29 mouse cellular contexts compared by ENCODE assay signal in genomic region chr14:62998977-62999376, GRCm38 (mm10). TPM values are rescaled to one million over a fixed set of nuclear protein-coding genes. Genes with fewer than 3 reads are reported as not detected.
"Had no signal": no experiment of that assay in that cellular context is flagged by ENCODE, and none has a peak within 500 bp of the region (broad histone marks: within the 10 kb centered on the region; RNA-seq: fewer than 3 reads in every experiment).

No protein-coding gene starts in this region.

- H3K4me2 ChIP-seq: kidney, embryonic 15.5 days; limb, embryonic 13.5 days; liver, embryonic 12.5 days; liver, embryonic 15.5 days; lung, embryonic 15.5 days; midbrain, embryonic 15.5 days; neural tube, embryonic 12.5 days; neural tube, embryonic 15.5 days had no signal

- H3K9me3 ChIP-seq: kidney, embryonic 15.5 days; limb, embryonic 13.5 days; liver, embryonic 12.5 days; liver, embryonic 15.5 days; lung, embryonic 15.5 days; megakaryocyte, embryonic 14.5 days; midbrain, embryonic 10.5 days; midbrain, embryonic 15.5 days; neural tube, embryonic 12.5 days; neural tube, embryonic 15.5 days had no signal

- H3K27ac ChIP-seq: kidney, embryonic 15.5 days; limb, embryonic 13.5 days; liver, embryonic 12.5 days; liver, embryonic 15.5 days; lung, embryonic 15.5 days; midbrain, embryonic 10.5 days; midbrain, embryonic 15.5 days; neural tube, embryonic 12.5 days; neural tube, embryonic 15.5 days; stomach, postnatal 0 days had no signal

- H3K4me1 ChIP-seq: limb, embryonic 13.5 days; liver, embryonic 12.5 days; liver, embryonic 15.5 days; lung, embryonic 15.5 days; midbrain, embryonic 10.5 days; midbrain, embryonic 15.5 days; neural tube, embryonic 12.5 days; neural tube, embryonic 15.5 days had no signal

- ATAC-seq: liver, embryonic 12.5 days; midbrain, embryonic 15.5 days had no signal

- H3K36me3 ChIP-seq: kidney, embryonic 15.5 days; limb, embryonic 13.5 days; liver, embryonic 12.5 days; liver, embryonic 15.5 days; lung, embryonic 15.5 days; midbrain, embryonic 10.5 days; midbrain, embryonic 15.5 days; neural tube, embryonic 12.5 days; neural tube, embryonic 15.5 days had no signal

- H3K9ac ChIP-seq: kidney, embryonic 15.5 days; limb, embryonic 13.5 days; liver, embryonic 12.5 days; liver, embryonic 15.5 days; lung, embryonic 15.5 days; midbrain, embryonic 15.5 days; neural tube, embryonic 12.5 days; neural tube, embryonic 15.5 days had no signal

- H3K27me3 ChIP-seq: kidney, embryonic 15.5 days; limb, embryonic 13.5 days; liver, embryonic 12.5 days; liver, embryonic 15.5 days; lung, embryonic 15.5 days; midbrain, embryonic 15.5 days; neural tube, embryonic 12.5 days; neural tube, embryonic 15.5 days had no signal

- DNase-seq: kidney, adult 11 months; kidney, adult 8-10 months; kidney, postnatal 10 days; kidney, postnatal 36 days; left cerebral cortex, postnatal 4 days; liver; lung, adult 18-20 months; lung, postnatal 10 days; lung, postnatal 4 days; right cerebral cortex, adult 18-20 months; right cerebral cortex, postnatal 14 days; right cerebral cortex, postnatal 4 days; thymus, adult 2 months; thymus, postnatal 14 days had no signal

- H3K4me3 ChIP-seq: kidney, embryonic 15.5 days; limb, embryonic 13.5 days; liver, embryonic 12.5 days; liver, embryonic 15.5 days; lung, embryonic 15.5 days; megakaryocyte, embryonic 14.5 days; midbrain, embryonic 10.5 days; midbrain, embryonic 15.5 days; neural tube, embryonic 12.5 days; neural tube, embryonic 15.5 days had no signal

RNA-seq across cellular contexts. Expression of gene Defb47, which starts 1.1 kb away (rescaled TPM):
- total RNA-seq: layer of hippocampus, postnatal 14 days; left cerebral cortex, adult 8-10 months; left cerebral cortex, postnatal 14 days; left cerebral cortex, postnatal 4 days had no signal
- polyA plus RNA-seq: kidney, embryonic 15.5 days; limb, embryonic 13.5 days; liver, embryonic 12.5 days; liver, embryonic 15.5 days; lung, embryonic 15.5 days; midbrain, embryonic 10.5 days; midbrain, embryonic 15.5 days; neural tube, embryonic 12.5 days; neural tube, embryonic 15.5 days; stomach, embryonic 14.5 days; stomach, postnatal 0 days; thymus, adult 2 months had no signal

RNA-seq across cellular contexts. Expression of gene Defb43, which starts 12.6 kb away (rescaled TPM):
- total RNA-seq: layer of hippocampus, postnatal 14 days; left cerebral cortex, adult 8-10 months; left cerebral cortex, postnatal 14 days; left cerebral cortex, postnatal 4 days had no signal
- polyA plus RNA-seq: kidney, embryonic 15.5 days; limb, embryonic 13.5 days; liver, embryonic 12.5 days; liver, embryonic 15.5 days; lung, embryonic 15.5 days; midbrain, embryonic 10.5 days; midbrain, embryonic 15.5 days; neural tube, embryonic 12.5 days; neural tube, embryonic 15.5 days; stomach, embryonic 14.5 days; stomach, postnatal 0 days; thymus, adult 2 months had no signal

RNA-seq across cellular contexts. Expression of gene Defb48, which starts 14.7 kb away (rescaled TPM):
- total RNA-seq: layer of hippocampus, postnatal 14 days; left cerebral cortex, adult 8-10 months; left cerebral cortex, postnatal 14 days; left cerebral cortex, postnatal 4 days had no signal
- polyA plus RNA-seq: kidney, embryonic 15.5 days; limb, embryonic 13.5 days; liver, embryonic 12.5 days; liver, embryonic 15.5 days; lung, embryonic 15.5 days; midbrain, embryonic 10.5 days; midbrain, embryonic 15.5 days; neural tube, embryonic 12.5 days; neural tube, embryonic 15.5 days; stomach, embryonic 14.5 days; stomach, postnatal 0 days; thymus, adult 2 months had no signal

RNA-seq across cellular contexts. Expression of gene Defb42, which starts 47.8 kb away (rescaled TPM):
- total RNA-seq: layer of hippocampus, postnatal 14 days; left cerebral cortex, postnatal 14 days; left cerebral cortex, postnatal 4 days had no signal
- polyA plus RNA-seq: limb, embryonic 13.5 days; liver, embryonic 15.5 days; midbrain, embryonic 10.5 days; midbrain, embryonic 15.5 days; neural tube, embryonic 12.5 days; stomach, embryonic 14.5 days had no signal

RNA-seq across cellular contexts. Expression of gene Defb30, which starts 50.8 kb away (rescaled TPM):
- total RNA-seq: layer of hippocampus, postnatal 14 days; left cerebral cortex, adult 8-10 months; left cerebral cortex, postnatal 14 days; left cerebral cortex, postnatal 4 days had no signal
- polyA plus RNA-seq: kidney, embryonic 15.5 days; limb, embryonic 13.5 days; liver, embryonic 12.5 days; liver, embryonic 15.5 days; lung, embryonic 15.5 days; midbrain, embryonic 10.5 days; midbrain, embryonic 15.5 days; neural tube, embryonic 12.5 days; neural tube, embryonic 15.5 days; stomach, embryonic 14.5 days; stomach, postnatal 0 days; thymus, adult 2 months had no signal
